Mouse (Mus musculus): ENCODE results near the gene Zdhhc22. TPM values are rescaled to one million over a fixed set of nuclear protein-coding genes. Genes with fewer than 3 reads are reported as not detected.

The Zdhhc22 gene
- total and polyA plus RNA-seq, 3 experiments, result not detected

DNA sequence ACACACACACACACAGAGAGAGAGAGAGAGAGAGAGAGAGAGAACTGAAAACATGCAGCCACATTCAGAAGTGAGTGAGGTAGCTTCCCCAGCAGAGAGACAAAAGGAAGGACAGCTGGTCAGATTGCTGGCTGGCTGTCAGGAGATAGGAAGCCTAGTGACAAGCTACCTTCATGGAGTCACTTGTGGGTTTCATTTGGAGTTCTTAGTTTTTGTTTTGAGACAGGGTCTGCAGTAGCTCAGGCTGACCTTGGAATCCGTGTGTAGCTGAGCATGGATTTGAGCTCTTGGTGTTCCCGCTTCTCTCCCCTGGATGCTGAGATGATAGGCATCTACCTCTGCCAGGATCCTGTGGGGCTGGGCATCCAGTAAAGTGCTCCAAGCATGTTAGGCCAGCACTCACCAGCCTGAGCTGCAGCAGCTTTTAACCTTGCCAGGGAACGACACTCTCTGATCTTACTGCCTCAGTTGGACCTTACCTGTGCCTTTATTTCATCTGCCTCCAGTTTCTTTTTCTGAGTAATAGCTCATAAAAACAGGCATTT is 29.4 kb downstream of the Zdhhc22 start:
- dilution Hi-C loops (cut with MboI; ENCODE audit: extremely low pct_ligation_motif_present, extremely low pct_unique_long_range_greater_than_20kb, low sequenced_read_pairs) (no loop called here), in situ Hi-C loops (cut with MboI; ENCODE audit: low pct_ligation_motif_present, low pct_unique_long_range_greater_than_20kb, low sequenced_read_pairs) (no loop called here)
- Histone ChIP-seq H3K36me3 (replicated peaks in 1 of 2; ENCODE audit: control insufficient read depth in 1 of 2, insufficient read depth in 1 of 2, low read length in 1 of 2) (peaks cover 54 to 91% of the 10 kb centered on the region in 2 experiments), H3K9ac (ENCODE audit: insufficient read depth, low read depth) (no peak overlapping the region), H3K4me1 (ENCODE audit: control insufficient read depth in 1 of 2, insufficient read depth in 2 of 2) (peaks cover 0 to under 1% of the 10 kb centered on the region in 2 experiments; a peak in 1 of 4 replicates), H3K4me3 (replicated peaks in 1 of 3; ENCODE audit: low read depth in 2 of 3, low read length in 2 of 3, poor library complexity in 1 of 3) (no peak overlapping the region), H3K79me2 (replicated peaks; ENCODE audit: control insufficient read depth, extremely low read depth, insufficient read depth, poor library complexity, severe bottlenecking) (no peaks in the 10 kb centered on the region), H3K4me2 (ENCODE audit: insufficient read depth, low read depth, poor library complexity, severe bottlenecking) (no peak overlapping the region), H3K27me3 (replicated peaks) (no peaks in the 10 kb centered on the region), H3K27ac (ENCODE audit: insufficient read depth, low read depth) (no peak overlapping the region), H3K9me3 (replicated peaks; ENCODE audit: low read length) (no peaks in the 10 kb centered on the region)
- TF ChIP-seq JUND (conservative IDR thresholded peaks at IDR 0.05; ENCODE audit: low read depth, low read length), result no peak
- TF ChIP-seq RAD21 (IDR thresholded peaks at IDR 0.05; ENCODE audit: low read depth, low read length), result no peak
- TF ChIP-seq RCOR1 (conservative IDR thresholded peaks at IDR 0.05; ENCODE audit: low read depth, low read length), result no peak
- no peak for TF ChIP-seq CHD1 (IDR thresholded peaks at IDR 0.05; ENCODE audit: low read depth, low read length)
- no peak for TF ChIP-seq CHD2 (IDR thresholded peaks at IDR 0.05; ENCODE audit: low read length)
- TF ChIP-seq MAZ (IDR thresholded peaks at IDR 0.05; ENCODE audit: low read depth, low read length), result no peak
- no peak for TF ChIP-seq SMC3 (IDR thresholded peaks at IDR 0.05; ENCODE audit: low read depth, low read length)
- no peak for TF ChIP-seq ZMIZ1 (IDR thresholded peaks at IDR 0.05; ENCODE audit: low read depth, low read length)
- TF ChIP-seq NELFE (IDR thresholded peaks at IDR 0.05; ENCODE audit: low read depth, low read length), result no peak
- TF ChIP-seq GABPA (IDR thresholded peaks at IDR 0.05; ENCODE audit: insufficient replicate concordance, low read depth, low read length), result no peak
- TF ChIP-seq MYC (IDR thresholded peaks at IDR 0.05; ENCODE audit: low read depth, low read length), result no peak
- TF ChIP-seq PAX5 (IDR thresholded peaks at IDR 0.05; ENCODE audit: low read length), result no peak
- no peak for TF ChIP-seq ZKSCAN1 (IDR thresholded peaks at IDR 0.05; ENCODE audit: borderline replicate concordance, low read depth, low read length)
- no peak for TF ChIP-seq SIN3A (IDR thresholded peaks at IDR 0.05; ENCODE audit: low read length)
- TF ChIP-seq MEF2A (IDR thresholded peaks at IDR 0.05; ENCODE audit: borderline replicate concordance, low read depth, low read length), result no peak
- no peak for TF ChIP-seq ZNF384 (IDR thresholded peaks at IDR 0.05; ENCODE audit: low read depth, low read length)
- no peak for TF ChIP-seq ETS1 (conservative IDR thresholded peaks at IDR 0.05; ENCODE audit: low read depth, low read length)
- no peak for TF ChIP-seq BHLHE40 (IDR thresholded peaks at IDR 0.05; ENCODE audit: low read depth, low read length)
- no peak for TF ChIP-seq CTCF (conservative IDR thresholded peaks at IDR 0.05 in 1 of 2, IDR thresholded peaks at IDR 0.05 in 1 of 2; ENCODE audit: low read depth in 2 of 2, low read length in 2 of 2)
- TF ChIP-seq KAT2A (IDR thresholded peaks at IDR 0.05; ENCODE audit: insufficient replicate concordance, low read length), result no peak
- no peak for DNase-seq (ENCODE audit: extremely low read depth)

DNA sequence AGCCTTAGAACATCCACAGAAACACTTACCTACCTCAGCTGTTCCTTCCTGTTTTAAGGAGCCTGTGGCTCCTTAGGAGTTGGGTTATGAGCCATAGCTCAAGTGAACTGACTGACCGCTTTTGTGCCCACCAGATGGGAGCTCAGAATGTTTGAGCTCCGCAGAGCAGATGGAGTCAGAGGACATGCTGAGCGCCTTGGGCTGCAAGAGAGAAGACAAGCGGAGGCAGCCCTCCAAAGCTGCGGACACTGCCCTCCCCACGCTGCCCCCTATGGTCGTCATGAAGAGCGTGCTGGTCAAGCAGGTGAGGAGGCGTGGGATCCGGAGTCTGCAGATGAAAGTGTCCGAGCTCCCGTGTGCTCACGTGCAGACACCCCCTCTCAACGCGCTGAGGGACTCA is 30.1 kb downstream of the Zdhhc22 start:
- H3K79me2 ChIP-seq (replicated peaks; ENCODE audit: control insufficient read depth, extremely low read depth, insufficient read depth, poor library complexity, severe bottlenecking), result no peaks in the 10 kb centered on the region
- no peak for DNase-seq (ENCODE audit: extremely low read depth)
- H3K36me3 ChIP-seq (replicated peaks in 1 of 2; ENCODE audit: control insufficient read depth in 1 of 2, insufficient read depth in 1 of 2, low read length in 1 of 2), result peaks cover 61 to 93% of the 10 kb centered on the region in 2 experiments
- no peak overlapping the region for H3K4me2 ChIP-seq (ENCODE audit: insufficient read depth, low read depth, poor library complexity, severe bottlenecking)
- TF ChIP-seq E2F4 (IDR thresholded peaks at IDR 0.05; ENCODE audit: insufficient replicate concordance, low read depth, low read length) (no peak), BHLHE40 (IDR thresholded peaks at IDR 0.05; ENCODE audit: low read depth, low read length) (no peak)
- dilution Hi-C loops (cut with MboI; ENCODE audit: extremely low pct_ligation_motif_present, extremely low pct_unique_long_range_greater_than_20kb, low sequenced_read_pairs) (no loop called here), in situ Hi-C loops (cut with MboI; ENCODE audit: low pct_ligation_motif_present, low pct_unique_long_range_greater_than_20kb, low sequenced_read_pairs) (no loop called here)
- H3K4me1 ChIP-seq (ENCODE audit: control insufficient read depth in 1 of 2, insufficient read depth in 2 of 2), result peaks cover 0 to 4% of the 10 kb centered on the region in 2 experiments; a peak in 1 of 4 replicates
- H3K9ac ChIP-seq (ENCODE audit: insufficient read depth, low read depth), result no peak overlapping the region
- no peak overlapping the region for H3K4me3 ChIP-seq (replicated peaks in 1 of 3; ENCODE audit: low read depth in 2 of 3, low read length in 2 of 3, poor library complexity in 1 of 3)
- no peaks in the 10 kb centered on the region for H3K9me3 ChIP-seq (replicated peaks; ENCODE audit: low read length)
- no peak overlapping the region for H3K27ac ChIP-seq (ENCODE audit: insufficient read depth, low read depth)
- H3K27me3 ChIP-seq (replicated peaks), result no peaks in the 10 kb centered on the region
